22 mouse cellular contexts compared by ENCODE assay signal in genomic region chr3:79283031-79283430, GRCm38 (mm10). TPM values are rescaled to one million over a fixed set of nuclear protein-coding genes. Genes with fewer than 3 reads are reported as not detected.
DNase-seq lines count a peak whose midpoint lies in the region; ATAC-seq lines count a peak whose summit lies in the region.
"Had no signal": no experiment of that assay in that cellular context is flagged by ENCODE, and none has a peak within 500 bp of the region (broad histone marks: within the 10 kb centered on the region; RNA-seq: fewer than 3 reads in every experiment).

No protein-coding gene starts in this region.

- H3K4me2 ChIP-seq in heart, embryonic 15.5 days: peak overlapping the region; percentile 11; the same call in 1 of the 2 replicates
- H3K4me2 ChIP-seq in heart, embryonic 11.5 days: no peak overlapping the region
- peak overlapping the region; percentile 82; the same call in 1 of the 2 replicates for H3K4me2 ChIP-seq in neural tube, embryonic 15.5 days
- no peak overlapping the region for H3K4me2 ChIP-seq in midbrain, embryonic 15.5 days

- peaks cover 39% of the 10 kb centered on the region for H3K4me1 ChIP-seq in heart, embryonic 15.5 days (replicated peaks)
- peaks cover 24% of the 10 kb centered on the region for H3K4me1 ChIP-seq in heart, embryonic 11.5 days (ENCODE audit: control insufficient read depth, insufficient read depth, low read length)
- peaks cover 46% of the 10 kb centered on the region for H3K4me1 ChIP-seq in neural tube, embryonic 15.5 days
- H3K4me1 ChIP-seq in midbrain, embryonic 15.5 days: peaks cover 34% of the 10 kb centered on the region

- no peak overlapping the region for H3K9ac ChIP-seq in heart, embryonic 15.5 days
- H3K9ac ChIP-seq in heart, embryonic 11.5 days (ENCODE audit: low read depth, low read length): no peak overlapping the region
- no peak overlapping the region for H3K9ac ChIP-seq in neural tube, embryonic 15.5 days (replicated peaks)
- no peak overlapping the region for H3K9ac ChIP-seq in midbrain, embryonic 15.5 days
- H3K9ac ChIP-seq: liver, postnatal 0 days had no signal

- no peak for ATAC-seq in heart, embryonic 15.5 days (replicated peaks; ENCODE audit: insufficient number of reproducible peaks, insufficient read depth, low FRiP score, low read depth)
- no peak for ATAC-seq in heart, embryonic 11.5 days (replicated peaks; ENCODE audit: insufficient number of reproducible peaks, low FRiP score, low TSS enrichment)
- ATAC-seq in neural tube, embryonic 15.5 days (ENCODE audit: low FRiP score): no peak
- ATAC-seq in midbrain, embryonic 15.5 days (replicated peaks): no peak
- ATAC-seq: CD4-positive, CD25-positive, alpha-beta regulatory T cell, adult 4 months; forebrain, embryonic 14.5 days; intestine, embryonic 16.5 days; liver, postnatal 0 days had no signal

- H3K27ac ChIP-seq in heart, embryonic 15.5 days: no peak overlapping the region
- no peak overlapping the region for H3K27ac ChIP-seq in heart, embryonic 11.5 days (ENCODE audit: low read depth, low read length)
- H3K27ac ChIP-seq in neural tube, embryonic 15.5 days (replicated peaks): no peak overlapping the region
- H3K27ac ChIP-seq in midbrain, embryonic 15.5 days: no peak overlapping the region
- H3K27ac ChIP-seq: hindbrain, embryonic 10.5 days; left cerebral cortex, adult 2 months; limb, embryonic 10.5 days had no signal

- WGBS in heart, embryonic 15.5 days: 34% methylated on average over 2 of the region's 2 CpGs
- 24% methylated on average over 2 of the region's 2 CpGs for WGBS in heart, embryonic 11.5 days (ENCODE audit: insufficient replicate concordance)
- WGBS in neural tube, embryonic 15.5 days: 33% methylated on average over 2 of the region's 2 CpGs
- 33% methylated on average over 2 of the region's 2 CpGs for WGBS in midbrain, embryonic 15.5 days

- no peaks in the 10 kb centered on the region for H3K27me3 ChIP-seq in heart, embryonic 15.5 days
- H3K27me3 ChIP-seq in heart, embryonic 11.5 days (ENCODE audit: control insufficient read depth, insufficient read depth, low read length): no peaks in the 10 kb centered on the region
- H3K27me3 ChIP-seq in neural tube, embryonic 15.5 days (replicated peaks): no peaks in the 10 kb centered on the region
- no peaks in the 10 kb centered on the region for H3K27me3 ChIP-seq in midbrain, embryonic 15.5 days (replicated peaks)

- no peaks in the 10 kb centered on the region for H3K9me3 ChIP-seq in heart, embryonic 15.5 days (replicated peaks)
- H3K9me3 ChIP-seq in heart, embryonic 11.5 days (replicated peaks; ENCODE audit: control insufficient read depth, low read length): no peaks in the 10 kb centered on the region
- no peaks in the 10 kb centered on the region for H3K9me3 ChIP-seq in neural tube, embryonic 15.5 days (replicated peaks)
- H3K9me3 ChIP-seq in midbrain, embryonic 15.5 days: no peaks in the 10 kb centered on the region
- H3K9me3 ChIP-seq: hindbrain, embryonic 10.5 days; limb, embryonic 10.5 days had no signal

- H3K4me3 ChIP-seq in heart, embryonic 15.5 days: no peak overlapping the region
- no peak overlapping the region for H3K4me3 ChIP-seq in heart, embryonic 11.5 days (ENCODE audit: low read depth, low read length)
- no peak overlapping the region for H3K4me3 ChIP-seq in neural tube, embryonic 15.5 days (replicated peaks)
- no peak overlapping the region for H3K4me3 ChIP-seq in midbrain, embryonic 15.5 days
- H3K4me3 ChIP-seq: erythroblast, embryonic 14.5 days; hindbrain, embryonic 10.5 days; left cerebral cortex, adult 2 months; limb, embryonic 10.5 days had no signal

- H3K36me3 ChIP-seq in heart, embryonic 15.5 days: no peaks in the 10 kb centered on the region
- H3K36me3 ChIP-seq in heart, embryonic 11.5 days (ENCODE audit: control insufficient read depth, insufficient read depth, low read length): no peaks in the 10 kb centered on the region
- H3K36me3 ChIP-seq in neural tube, embryonic 15.5 days: no peaks in the 10 kb centered on the region
- no peaks in the 10 kb centered on the region for H3K36me3 ChIP-seq in midbrain, embryonic 15.5 days (replicated peaks)
- H3K36me3 ChIP-seq: hindbrain, embryonic 10.5 days; limb, embryonic 10.5 days had no signal

- peak; percentile 24 for DNase-seq in kidney, postnatal 14 days
- DNase-seq in kidney, postnatal 10 days: no peak
- peak; percentile 91 for DNase-seq in Muller cell, postnatal 12 days (ENCODE audit: inconsistent ontology term)
- DNase-seq: cerebellum, adult 18-20 months; cerebellum, postnatal 25 days; liver, postnatal 0 days; lung, postnatal 14 days; midbrain, embryonic 14.5 days had no signal

RNA-seq across cellular contexts. Expression of gene Rapgef2, which starts 3.3 kb away (rescaled TPM):
- 5.7 TPM in 2 replicates for polyA plus RNA-seq in heart, embryonic 15.5 days (2015; fragmentation: Nextera tagmentation; extraction: Ambion mirVana)
- polyA plus RNA-seq in heart, embryonic 11.5 days (2014; fragmentation: Nextera tagmentation; extraction: Ambion mirVana): 5.4 and 5.9 TPM in 2 replicates
- 10.9 and 11.2 TPM in 2 replicates for polyA plus RNA-seq in neural tube, embryonic 15.5 days (2015; fragmentation: Nextera tagmentation; extraction: Ambion mirVana)
- polyA plus RNA-seq in midbrain, embryonic 15.5 days (2015; fragmentation: Nextera tagmentation; extraction: Ambion mirVana): 14.4 and 14.8 TPM in 2 replicates

RNA-seq across cellular contexts. Expression of gene Gm17359, which starts 53.4 kb away (rescaled TPM):
- not detected in 2 replicates for polyA plus RNA-seq in heart, embryonic 15.5 days (2015; fragmentation: Nextera tagmentation; extraction: Ambion mirVana)
- polyA plus RNA-seq in heart, embryonic 11.5 days (2014; fragmentation: Nextera tagmentation; extraction: Ambion mirVana): not detected in 2 replicates
- polyA plus RNA-seq in neural tube, embryonic 15.5 days (2015; fragmentation: Nextera tagmentation; extraction: Ambion mirVana): not detected in 2 replicates
- not detected in 2 replicates for polyA plus RNA-seq in midbrain, embryonic 15.5 days (2015; fragmentation: Nextera tagmentation; extraction: Ambion mirVana)
- polyA plus RNA-seq: CD4-positive, CD25-positive, alpha-beta regulatory T cell, adult 4 months; erythroblast, embryonic 14.5 days; G1E; heart, embryonic 14.5 days; hindbrain, embryonic 10.5 days; intestine, embryonic 16.5 days; kidney, embryonic 16.5 days; limb, embryonic 10.5 days had no signal

Comparison
In these comparisons a context has a peak if more than half of its experiments do, and no peak if none do; other contexts are left out.
1. H3K4me2 ChIP-seq: peak in heart, embryonic 15.5 days (single experiment) and neural tube, embryonic 15.5 days (single experiment); none in heart, embryonic 11.5 days (single experiment) and midbrain, embryonic 15.5 days (single experiment).